Mouse (Mus musculus) c-Kit-positive CD71-negative TER-119-negative erythroid progenitor cells, embryonic 14.5 days (primary cell): ENCODE results near the gene Ilk.

ENCODE experiments used
- DNase-seq: peaks from one replicate; pipeline ENCODE4 v3.0.0-alpha.2; 2013; ENCODE audit warnings: low read depth

Gene Ilk

DNA sequence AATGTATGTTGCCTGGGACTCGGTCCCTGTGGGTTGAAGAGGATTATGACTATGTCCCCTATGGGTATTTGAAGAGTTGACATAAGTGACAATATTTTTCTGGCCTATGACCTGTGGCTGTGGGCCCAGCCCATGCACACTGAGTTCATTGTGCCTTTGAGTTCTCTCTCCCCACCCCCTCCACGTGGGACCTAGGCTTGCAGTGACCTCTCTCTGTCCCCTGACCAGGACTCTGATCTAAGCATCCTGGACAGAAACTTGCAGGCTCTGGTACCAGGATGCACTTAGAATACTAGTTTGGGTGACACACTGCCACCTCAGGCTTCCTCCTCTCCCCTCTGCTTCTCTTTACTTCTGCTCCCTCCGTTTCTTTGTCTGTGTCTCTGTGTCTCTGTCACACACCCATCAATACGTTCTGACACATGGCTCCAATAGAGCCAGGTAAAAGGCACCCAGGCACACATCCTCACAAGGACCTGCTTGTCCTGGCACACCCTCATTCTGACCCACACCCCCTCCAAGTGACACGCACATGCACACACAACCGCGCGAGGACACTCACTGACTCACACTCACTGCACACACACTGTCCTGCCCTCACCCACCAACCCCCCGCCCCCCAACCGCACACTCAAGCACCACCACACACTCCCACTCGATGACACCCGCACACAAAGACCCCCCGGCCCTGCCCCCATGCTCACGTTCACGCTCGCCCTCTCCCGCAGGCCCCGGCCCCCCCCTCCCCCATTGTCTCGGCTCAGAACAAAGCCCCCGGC lies 50.3 kb downstream of the Ilk start:
- no peak for DNase-seq

DNA sequence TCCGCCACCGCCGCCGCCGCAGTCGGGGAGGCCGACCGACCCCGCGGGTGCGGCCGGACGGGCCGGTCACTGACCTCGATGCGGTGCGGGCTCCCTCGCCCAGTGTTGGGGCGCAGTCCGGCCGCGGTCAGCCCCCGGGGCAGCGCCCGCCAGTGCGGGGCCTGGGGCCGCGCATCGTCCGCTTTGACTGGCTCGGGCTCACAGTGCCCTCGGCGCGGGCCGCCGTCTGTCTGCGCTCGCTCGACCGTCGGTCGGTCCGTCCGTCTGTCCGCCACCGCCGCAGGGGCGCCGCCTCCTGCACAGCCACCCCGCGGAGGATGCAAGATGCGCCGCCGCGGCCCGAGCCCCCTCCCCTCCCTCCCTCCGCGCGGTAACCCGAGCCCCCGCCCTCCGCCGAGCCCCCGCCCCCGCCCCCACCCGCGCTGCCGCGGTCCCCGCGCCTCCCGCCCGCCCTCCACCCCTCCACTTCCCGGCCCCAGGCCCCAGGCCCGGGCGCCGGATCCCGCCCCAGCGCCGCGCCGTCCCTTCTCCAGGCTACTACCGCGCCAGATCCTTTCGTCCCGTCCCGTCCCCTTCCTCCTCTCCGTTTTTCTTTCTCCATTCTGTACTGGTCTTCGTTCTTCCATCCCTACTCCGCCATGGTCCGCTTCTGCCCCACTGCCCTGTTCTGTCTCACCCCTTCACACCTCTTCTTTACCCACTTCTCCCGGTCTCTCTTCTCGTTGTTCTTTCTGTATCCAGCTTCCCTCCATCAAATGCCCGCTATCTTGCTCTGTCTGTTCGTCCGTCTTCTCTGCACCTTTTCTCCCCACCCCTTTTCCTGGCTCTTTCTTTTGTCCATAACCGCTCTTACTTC lies 51.1 kb downstream of the Ilk start, which contains the start of gene Dchs1:
Gene Dchs1, minus strand, starts transcription at position 370 of the 856 bp plus-strand sequence.
- DNase-seq, result no peak

GRCm38 (mm10) chr7:105791147-105791546 lies 54.8 kb downstream of the Ilk start:
- no peak for DNase-seq
